Mouse (Mus musculus) fibroblast of lung, adult 2 months (primary cell): ENCODE results near the gene Hoxa5.

Experiments used
- DNase-seq: peaks from one replicate; pipeline ENCODE4 v3.0.0-alpha.2; 2011; ENCODE audit warnings: low read depth

Gene Hoxa5

GRCm38 (mm10) chr6:52177061-52177735 is 27.2 kb downstream of the Hoxa5 start, which contains the start of gene 5730596B20Rik:
Gene 5730596B20Rik, plus strand, starts transcription at chr6:52177498.
- DNase-seq, result peak; percentile 31

- DNase-seq, result no peak
These were observed 28.0 kb downstream of the Hoxa5 start for GRCm38 (mm10) chr6:52176391-52176790.

GRCm38 (mm10) chr6:52175864-52176263 is 28.5 kb downstream of the Hoxa5 start:
- DNase-seq, result no peak

GRCm38 (mm10) chr6:52174968-52175751 is 29.2 kb downstream of the Hoxa5 start:
- no peak for DNase-seq

- no peak for DNase-seq
These were observed 30.7 kb downstream of the Hoxa5 start for GRCm38 (mm10) chr6:52173648-52174047.

GRCm38 (mm10) chr6:52172501-52172900 is 31.9 kb downstream of the Hoxa5 start:
- DNase-seq, result peak; percentile 85

GRCm38 (mm10) chr6:52171938-52172337 is 32.4 kb downstream of the Hoxa5 start:
- no peak for DNase-seq

GRCm38 (mm10) chr6:52171331-52171730 is 33.1 kb downstream of the Hoxa5 start:
- DNase-seq, result peak; percentile 48

GRCm38 (mm10) chr6:52170898-52171223 is 33.5 kb downstream of the Hoxa5 start:
- peak; percentile 24 for DNase-seq

GRCm38 (mm10) chr6:52170166-52170897 is 34.1 kb downstream of the Hoxa5 start:
- peak; percentile 36 for DNase-seq

- peak; percentile 26 for DNase-seq
These were observed 34.8 kb downstream of the Hoxa5 start for GRCm38 (mm10) chr6:52169499-52170165.

GRCm38 (mm10) chr6:52168191-52169055 is 36.0 kb downstream of the Hoxa5 start:
- DNase-seq, result no peak

- DNase-seq, result no peak
These were observed 36.6 kb downstream of the Hoxa5 start for GRCm38 (mm10) chr6:52167736-52168161.

GRCm38 (mm10) chr6:52167176-52167575 is 37.2 kb downstream of the Hoxa5 start:
- no peak for DNase-seq

GRCm38 (mm10) chr6:52166431-52167077 is 37.8 kb downstream of the Hoxa5 start:
- DNase-seq, result peak; percentile 26

- peak; percentile 44 for DNase-seq
These were observed 38.7 kb downstream of the Hoxa5 start for GRCm38 (mm10) chr6:52165441-52166370.

- peak; percentile 80 for DNase-seq
These were observed 39.6 kb downstream of the Hoxa5 start, which contains the start of gene Hoxa2 for GRCm38 (mm10) chr6:52164626-52165440. Gene Hoxa2, minus strand, starts transcription at chr6:52164831.

GRCm38 (mm10) chr6:52164051-52164625 is 40.2 kb downstream of the Hoxa5 start:
- peak; percentile 19 for DNase-seq
